Mouse (Mus musculus): Measurements from ENCODE around the gene Gna14.

The Gna14 gene

GRCm38 (mm10) chr19:16450824-16451223 lies 15.3 kb downstream of the Gna14 start:
- no peak for ATAC-seq (ENCODE audit: insufficient number of reproducible peaks, low FRiP score, low TSS enrichment)

- ATAC-seq (ENCODE audit: insufficient number of reproducible peaks, low FRiP score, low TSS enrichment): no peak
Observed at GRCm38 (mm10) chr19:16456181-16456580, 20.6 kb downstream of the Gna14 start.

- no peak for ATAC-seq (ENCODE audit: insufficient number of reproducible peaks, low FRiP score, low TSS enrichment)
Observed at GRCm38 (mm10) chr19:16457127-16457526, 21.6 kb downstream of the Gna14 start.

- no peak for ATAC-seq (ENCODE audit: insufficient number of reproducible peaks, low FRiP score, low TSS enrichment)
Observed at GRCm38 (mm10) chr19:16459317-16459716, 23.8 kb downstream of the Gna14 start.

- ATAC-seq (ENCODE audit: insufficient number of reproducible peaks, low FRiP score, low TSS enrichment): no peak
Observed at GRCm38 (mm10) chr19:16460292-16460691, 24.7 kb downstream of the Gna14 start.

GRCm38 (mm10) chr19:16460831-16461230 lies 25.3 kb downstream of the Gna14 start:
- ATAC-seq (ENCODE audit: insufficient number of reproducible peaks, low FRiP score, low TSS enrichment): no peak

- ATAC-seq (ENCODE audit: insufficient number of reproducible peaks, low FRiP score, low TSS enrichment): no peak
Observed at GRCm38 (mm10) chr19:16462461-16462860, 26.9 kb downstream of the Gna14 start.

GRCm38 (mm10) chr19:16464730-16465129 lies 29.2 kb downstream of the Gna14 start:
- ATAC-seq (ENCODE audit: insufficient number of reproducible peaks, low FRiP score, low TSS enrichment): no peak

GRCm38 (mm10) chr19:16468756-16469374 lies 33.3 kb downstream of the Gna14 start:
- no peak for ATAC-seq (ENCODE audit: insufficient number of reproducible peaks, low FRiP score, low TSS enrichment)

GRCm38 (mm10) chr19:16472655-16473054 lies 37.1 kb downstream of the Gna14 start:
- no peak for ATAC-seq (ENCODE audit: insufficient number of reproducible peaks, low FRiP score, low TSS enrichment)

GRCm38 (mm10) chr19:16477314-16477946 lies 41.9 kb downstream of the Gna14 start:
- no peak for ATAC-seq (ENCODE audit: insufficient number of reproducible peaks, low FRiP score, low TSS enrichment)

GRCm38 (mm10) chr19:16478186-16478607 lies 42.6 kb downstream of the Gna14 start:
- ATAC-seq (ENCODE audit: insufficient number of reproducible peaks, low FRiP score, low TSS enrichment): no peak

GRCm38 (mm10) chr19:16482047-16482446 lies 46.5 kb downstream of the Gna14 start:
- ATAC-seq (ENCODE audit: insufficient number of reproducible peaks, low FRiP score, low TSS enrichment): no peak

- no peak for ATAC-seq (ENCODE audit: insufficient number of reproducible peaks, low FRiP score, low TSS enrichment)
Observed at GRCm38 (mm10) chr19:16484237-16484636, 48.7 kb downstream of the Gna14 start.

GRCm38 (mm10) chr19:16484671-16485070 lies 49.1 kb downstream of the Gna14 start:
- no peak for ATAC-seq (ENCODE audit: insufficient number of reproducible peaks, low FRiP score, low TSS enrichment)

GRCm38 (mm10) chr19:16490756-16491155 lies 55.2 kb downstream of the Gna14 start:
- no peak for ATAC-seq (ENCODE audit: insufficient number of reproducible peaks, low FRiP score, low TSS enrichment)

- ATAC-seq (ENCODE audit: insufficient number of reproducible peaks, low FRiP score, low TSS enrichment): no peak
Observed at GRCm38 (mm10) chr19:16491497-16491896, 55.9 kb downstream of the Gna14 start.

GRCm38 (mm10) chr19:16492453-16492852 lies 56.9 kb downstream of the Gna14 start:
- no peak for ATAC-seq (ENCODE audit: insufficient number of reproducible peaks, low FRiP score, low TSS enrichment)

- ATAC-seq (ENCODE audit: insufficient number of reproducible peaks, low FRiP score, low TSS enrichment): no peak
Observed at GRCm38 (mm10) chr19:16494816-16495516, 59.4 kb downstream of the Gna14 start.

GRCm38 (mm10) chr19:16496016-16496415 lies 60.5 kb downstream of the Gna14 start:
- no peak for ATAC-seq (ENCODE audit: insufficient number of reproducible peaks, low FRiP score, low TSS enrichment)

GRCm38 (mm10) chr19:16502054-16502453 lies 66.5 kb downstream of the Gna14 start:
- no peak for ATAC-seq (ENCODE audit: insufficient number of reproducible peaks, low FRiP score, low TSS enrichment)

Measured in cerebellum, adult (tissue).